Mouse (Mus musculus): ENCODE results near the gene Wnt5b. TPM values are rescaled to one million over a fixed set of nuclear protein-coding genes. Genes with fewer than 3 reads are reported as not detected.
A peak's percentile ranks its signal among the peaks of the same experiment; 100 is the strongest.

The Wnt5b gene
- polyA plus RNA-seq, 1 experiment from 2014 or later, result 5.5 TPM

GRCm38 (mm10) chr6:119492630-119493014 lies 51.5 kb downstream of the Wnt5b start:
- H3K4me3 ChIP-seq (ENCODE audit: low read length), result no peak overlapping the region
- H3K9ac ChIP-seq (ENCODE audit: low read length), result no peak overlapping the region
- H3K4me2 ChIP-seq (ENCODE audit: low read depth, low read length), result no peak overlapping the region
- no peaks in the 10 kb centered on the region for H3K9me3 ChIP-seq (ENCODE audit: control insufficient read depth, low read length)
- H3K27ac ChIP-seq (ENCODE audit: low read length), result no peak overlapping the region
- WGBS, result 31% methylated on average over 7 of the region's 7 CpGs
- no peaks in the 10 kb centered on the region for H3K36me3 ChIP-seq (ENCODE audit: control insufficient read depth, insufficient read depth, low read length)
- no peak for ATAC-seq (ENCODE audit: low read depth)
- no peaks in the 10 kb centered on the region for H3K27me3 ChIP-seq (ENCODE audit: control insufficient read depth, insufficient read depth, low read depth, low read length)
- peaks cover 5% of the 10 kb centered on the region for H3K4me1 ChIP-seq (replicated peaks; ENCODE audit: control insufficient read depth, insufficient read depth, low read length)

- no peak for ATAC-seq (ENCODE audit: low read depth)
- H3K4me3 ChIP-seq (ENCODE audit: low read length), result no peak overlapping the region
- WGBS, result 79% methylated on average over 9 of the region's 9 CpGs
These were observed 52.0 kb downstream of the Wnt5b start for GRCm38 (mm10) chr6:119491997-119492629.

DNA sequence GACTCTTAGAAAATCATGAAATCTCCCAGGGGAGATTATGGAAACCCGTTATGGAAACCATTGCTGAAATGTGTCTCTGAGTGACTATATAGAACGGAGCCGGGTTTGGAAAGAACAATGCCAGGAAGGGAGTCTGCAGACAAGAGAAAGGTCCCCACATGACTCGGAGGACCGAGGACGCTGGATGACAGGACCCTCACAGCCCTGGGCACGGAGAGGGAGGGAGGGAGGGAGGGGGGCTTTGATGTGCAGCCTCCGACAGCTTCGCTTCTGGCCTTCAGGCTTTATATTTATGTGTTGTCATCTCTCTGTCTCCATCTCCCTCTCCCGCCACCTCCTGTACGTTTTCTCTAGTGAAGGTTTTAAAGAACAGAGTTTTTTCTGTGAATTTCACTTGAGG lies 53.1 kb downstream of the Wnt5b start:
- no peak overlapping the region for H3K4me3 ChIP-seq (ENCODE audit: low read length)
- no peaks in the 10 kb centered on the region for H3K36me3 ChIP-seq (ENCODE audit: control insufficient read depth, insufficient read depth, low read length)
- peaks cover 5% of the 10 kb centered on the region for H3K4me1 ChIP-seq (replicated peaks; ENCODE audit: control insufficient read depth, insufficient read depth, low read length)
- 44% methylated on average over 11 of the region's 11 CpGs for WGBS
- 0 out of 2 replicates have a peak, but pooled peaks have one; percentile 32 for ATAC-seq (ENCODE audit: low read depth)
- no peak overlapping the region for H3K27ac ChIP-seq (ENCODE audit: low read length)
- no peak overlapping the region for H3K9ac ChIP-seq (ENCODE audit: low read length)
- no peaks in the 10 kb centered on the region for H3K9me3 ChIP-seq (ENCODE audit: control insufficient read depth, low read length)
- no peaks in the 10 kb centered on the region for H3K27me3 ChIP-seq (ENCODE audit: control insufficient read depth, insufficient read depth, low read depth, low read length)
- no peak overlapping the region for H3K4me2 ChIP-seq (ENCODE audit: low read depth, low read length)

More at GRCm38 (mm10) chr6:119491997-119492629, 52.0 kb downstream of the Wnt5b start:
- Histone ChIP-seq H3K27ac (ENCODE audit: low read length) (no peak overlapping the region), H3K27me3 (ENCODE audit: control insufficient read depth, insufficient read depth, low read depth, low read length) (no peaks in the 10 kb centered on the region), H3K4me2 (ENCODE audit: low read depth, low read length) (no peak overlapping the region), H3K9ac (ENCODE audit: low read length) (no peak overlapping the region), H3K36me3 (ENCODE audit: control insufficient read depth, insufficient read depth, low read length) (no peaks in the 10 kb centered on the region), H3K9me3 (ENCODE audit: control insufficient read depth, low read length) (no peaks in the 10 kb centered on the region), H3K4me1 (replicated peaks; ENCODE audit: control insufficient read depth, insufficient read depth, low read length) (peaks cover 5% of the 10 kb centered on the region)

- Histone ChIP-seq H3K27ac (ENCODE audit: low read length) (no peak overlapping the region), H3K36me3 (ENCODE audit: control insufficient read depth, insufficient read depth, low read length) (no peaks in the 10 kb centered on the region), H3K9ac (ENCODE audit: low read length) (no peak overlapping the region), H3K9me3 (ENCODE audit: control insufficient read depth, low read length) (no peaks in the 10 kb centered on the region), H3K4me3 (ENCODE audit: low read length) (no peak overlapping the region), H3K4me1 (replicated peaks; ENCODE audit: control insufficient read depth, insufficient read depth, low read length) (peaks cover 8% of the 10 kb centered on the region), H3K4me2 (ENCODE audit: low read depth, low read length) (peak overlapping the region; percentile 34), H3K27me3 (ENCODE audit: control insufficient read depth, insufficient read depth, low read depth, low read length) (no peaks in the 10 kb centered on the region)
- peak; percentile 26; the same call in 1 of the 2 replicates for ATAC-seq (ENCODE audit: low read depth)
- 23% methylated on average over 11 of the region's 11 CpGs for WGBS
These were observed 53.6 kb downstream of the Wnt5b start for GRCm38 (mm10) chr6:119490549-119490948.

- H3K27me3 ChIP-seq (ENCODE audit: control insufficient read depth, insufficient read depth, low read depth, low read length), result no peaks in the 10 kb centered on the region
- no peak overlapping the region for H3K27ac ChIP-seq (ENCODE audit: low read length)
- H3K4me2 ChIP-seq (ENCODE audit: low read depth, low read length), result peak overlapping the region; percentile 12
- no peaks in the 10 kb centered on the region for H3K9me3 ChIP-seq (ENCODE audit: control insufficient read depth, low read length)
- ATAC-seq (ENCODE audit: low read depth), result peak; percentile 6; the same call in 1 of the 2 replicates
- peaks cover 11% of the 10 kb centered on the region for H3K4me1 ChIP-seq (replicated peaks; ENCODE audit: control insufficient read depth, insufficient read depth, low read length)
- WGBS, result 7% methylated on average over 5 of the region's 5 CpGs
- no peak overlapping the region for H3K4me3 ChIP-seq (ENCODE audit: low read length)
- H3K36me3 ChIP-seq (ENCODE audit: control insufficient read depth, insufficient read depth, low read length), result no peaks in the 10 kb centered on the region
- no peak overlapping the region for H3K9ac ChIP-seq (ENCODE audit: low read length)
These were observed 54.4 kb downstream of the Wnt5b start for GRCm38 (mm10) chr6:119489765-119490164.

DNA sequence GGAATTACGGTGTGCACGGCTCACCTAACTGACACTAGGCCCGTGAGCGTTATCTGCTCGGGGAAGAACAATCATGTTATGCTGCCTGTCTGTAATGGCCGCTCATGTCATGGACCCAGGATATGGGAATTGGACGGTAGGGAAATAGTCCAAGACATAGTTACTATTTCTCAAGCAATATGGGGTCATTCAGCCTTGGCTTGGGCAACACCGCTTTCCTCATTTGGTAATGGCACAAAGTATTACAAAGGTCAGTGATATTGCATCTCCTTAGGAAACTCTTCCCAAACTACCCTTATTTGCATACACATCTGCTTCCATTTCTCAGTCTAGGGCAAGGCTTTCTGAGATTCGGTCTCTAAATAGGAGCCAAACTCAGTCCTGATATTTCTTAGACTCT lies 56.5 kb downstream of the Wnt5b start:
- H3K4me3 ChIP-seq (ENCODE audit: low read length), result no peak overlapping the region
- H3K4me2 ChIP-seq (ENCODE audit: low read depth, low read length), result no peak overlapping the region
- H3K36me3 ChIP-seq (ENCODE audit: control insufficient read depth, insufficient read depth, low read length), result no peaks in the 10 kb centered on the region; the same call in 1 of the 2 replicates
- no peak overlapping the region for H3K27ac ChIP-seq (ENCODE audit: low read length)
- peaks cover 22% of the 10 kb centered on the region for H3K4me1 ChIP-seq (replicated peaks; ENCODE audit: control insufficient read depth, insufficient read depth, low read length)
- H3K9me3 ChIP-seq (ENCODE audit: control insufficient read depth, low read length), result no peaks in the 10 kb centered on the region
- H3K9ac ChIP-seq (ENCODE audit: low read length), result no peak overlapping the region
- ATAC-seq (ENCODE audit: low read depth), result no peak
- no peaks in the 10 kb centered on the region for H3K27me3 ChIP-seq (ENCODE audit: control insufficient read depth, insufficient read depth, low read depth, low read length)
- 83% methylated on average over 9 of the region's 9 CpGs for WGBS

GRCm38 (mm10) chr6:119487085-119487458 lies 57.1 kb downstream of the Wnt5b start:
- no peak overlapping the region for H3K4me3 ChIP-seq (ENCODE audit: low read length)
- WGBS, result 79% methylated on average over 7 of the region's 7 CpGs
- H3K4me2 ChIP-seq (ENCODE audit: low read depth, low read length), result no peak overlapping the region
- H3K36me3 ChIP-seq (ENCODE audit: control insufficient read depth, insufficient read depth, low read length), result no peaks in the 10 kb centered on the region; the same call in 1 of the 2 replicates
- no peak overlapping the region for H3K9ac ChIP-seq (ENCODE audit: low read length)
- no peaks in the 10 kb centered on the region for H3K9me3 ChIP-seq (ENCODE audit: control insufficient read depth, low read length)
- peaks cover 24% of the 10 kb centered on the region for H3K4me1 ChIP-seq (replicated peaks; ENCODE audit: control insufficient read depth, insufficient read depth, low read length)
- H3K27ac ChIP-seq (ENCODE audit: low read length), result no peak overlapping the region
- no peaks in the 10 kb centered on the region for H3K27me3 ChIP-seq (ENCODE audit: control insufficient read depth, insufficient read depth, low read depth, low read length)
- no peak for ATAC-seq (ENCODE audit: low read depth)

GRCm38 (mm10) chr6:119486381-119487084 lies 57.6 kb downstream of the Wnt5b start:
- H3K9ac ChIP-seq (ENCODE audit: low read length), result no peak overlapping the region
- no peak overlapping the region for H3K27ac ChIP-seq (ENCODE audit: low read length)
- peaks cover 24% of the 10 kb centered on the region for H3K4me1 ChIP-seq (replicated peaks; ENCODE audit: control insufficient read depth, insufficient read depth, low read length)
- H3K36me3 ChIP-seq (ENCODE audit: control insufficient read depth, insufficient read depth, low read length), result no peaks in the 10 kb centered on the region; the same call in 1 of the 2 replicates
- H3K27me3 ChIP-seq (ENCODE audit: control insufficient read depth, insufficient read depth, low read depth, low read length), result no peaks in the 10 kb centered on the region
- H3K4me3 ChIP-seq (ENCODE audit: low read length), result no peak overlapping the region
- no peak for ATAC-seq (ENCODE audit: low read depth)
- no peak overlapping the region for H3K4me2 ChIP-seq (ENCODE audit: low read depth, low read length)
- H3K9me3 ChIP-seq (ENCODE audit: control insufficient read depth, low read length), result no peaks in the 10 kb centered on the region
- WGBS, result 83% methylated on average over 12 of the region's 12 CpGs

- Histone ChIP-seq H3K4me3 (ENCODE audit: low read length) (no peak overlapping the region), H3K27ac (ENCODE audit: low read length) (no peak overlapping the region), H3K9ac (ENCODE audit: low read length) (no peak overlapping the region), H3K4me1 (replicated peaks; ENCODE audit: control insufficient read depth, insufficient read depth, low read length) (peaks cover 28% of the 10 kb centered on the region), H3K36me3 (ENCODE audit: control insufficient read depth, insufficient read depth, low read length) (no peaks in the 10 kb centered on the region; the same call in 1 of the 2 replicates), H3K9me3 (ENCODE audit: control insufficient read depth, low read length) (no peaks in the 10 kb centered on the region), H3K27me3 (ENCODE audit: control insufficient read depth, insufficient read depth, low read depth, low read length) (no peaks in the 10 kb centered on the region), H3K4me2 (ENCODE audit: low read depth, low read length) (no peak overlapping the region)
- 5% methylated on average over 2 of the region's 2 CpGs for WGBS
- no peak for ATAC-seq (ENCODE audit: low read depth)
These were observed 58.7 kb downstream of the Wnt5b start for GRCm38 (mm10) chr6:119485486-119485885.

Measured in lung, embryonic 16.5 days (tissue).